Mouse (Mus musculus): Measurements from ENCODE around the gene Srsf1. TPM values are rescaled to one million over a fixed set of nuclear protein-coding genes. Genes with fewer than 3 reads are reported as not detected.

Gene Srsf1
- 333 TPM for total RNA-seq (2023)

GRCm38 (mm10) chr11:88046944-88047794 lies at the start of gene Srsf1:
Gene Srsf1 (plus strand): TSS chr11:88047373.

GRCm38 (mm10) chr11:88067586-88068410 lies 20.6 kb downstream of the Srsf1 start, which contains the start of gene Vezf1:
Gene Vezf1 (plus strand): TSS chr11:88068279.

GRCm38 (mm10) chr11:88098021-88098729 lies 51.0 kb downstream of the Srsf1 start, which contains the start of gene Cuedc1:
Gene Cuedc1 (plus strand): TSS chr11:88098058.

Other genes with a start within 250 kb of the Srsf1 start
- not detected for gene Lpo, start 219.1 kb upstream of the Srsf1 start, total RNA-seq (2023)
- 9.6 TPM for gene Mks1, start 194.2 kb upstream of the Srsf1 start, total RNA-seq (2023)
- gene Epx, start 171.8 kb upstream of the Srsf1 start, total RNA-seq (2023), result not detected
- not detected for gene Olfr462, start 155.1 kb upstream of the Srsf1 start, total RNA-seq (2023)
- gene Olfr463, start 150.0 kb upstream of the Srsf1 start, total RNA-seq (2023), result not detected
- not detected for gene Olfr464, start 126.4 kb upstream of the Srsf1 start, total RNA-seq (2023)
- 22.2 TPM for gene Dynll2, start 59.8 kb upstream of the Srsf1 start, total RNA-seq (2023)
- gene Vezf1, start 20.9 kb downstream of the Srsf1 start, total RNA-seq (2023), result 54.0 TPM
- 6.5 TPM for gene Cuedc1, start 50.7 kb downstream of the Srsf1 start, total RNA-seq (2023)
- 71.0 TPM for gene Mrps23, start 157.0 kb downstream of the Srsf1 start, total RNA-seq (2023)
- not detected for gene Ccdc182, start 246.7 kb downstream of the Srsf1 start, total RNA-seq (2023)